Mouse (Mus musculus) limb, embryonic 15.5 days (tissue): ENCODE results near the gene Hils1. TPM values are rescaled to one million over a fixed set of nuclear protein-coding genes. Genes with fewer than 3 reads are reported as not detected.

Source experiments
- ATAC-seq: fragments of 200-750 bp; cut with Nextera tagmentation; 2 replicates; pipeline ENCODE4 v1.8.0; 2017; ENCODE audit warnings: low read depth, moderate TSS enrichment; ENCODE audit not compliant: insufficient number of reproducible peaks, low FRiP score, low TSS enrichment
- H3K27ac ChIP-seq: fragments of 300-500 bp; sonication (generic); 2 replicates; pipeline ENCODE4 v1.5.1; 2015; ENCODE audit warnings: moderate library complexity, mild to moderate bottlenecking, inconsistent platforms
- H3K27me3 ChIP-seq: fragments of 300-500 bp; sonication (generic); 2 replicates; pipeline ENCODE4 v1.6.1; 2015; ENCODE audit warnings: inconsistent platforms
- H3K36me3 ChIP-seq: fragments of 300-500 bp; sonication (generic); 2 replicates; pipeline ENCODE4 v1.6.1; 2015; ENCODE audit warnings: inconsistent platforms
- H3K4me1 ChIP-seq: fragments of 300-500 bp; sonication (generic); 2 replicates; pipeline ENCODE4 v1.6.1; 2015; ENCODE audit warnings: inconsistent platforms
- H3K4me2 ChIP-seq: fragments of 300-500 bp; sonication (generic); 2 replicates; pipeline ENCODE4 v1.6.1; 2015; ENCODE audit warnings: mild to moderate bottlenecking, inconsistent platforms
- H3K4me3 ChIP-seq: fragments of 300-500 bp; sonication (generic); 2 replicates; pipeline ENCODE4 v1.5.1; 2015; ENCODE audit warnings: mild to moderate bottlenecking, inconsistent platforms
- H3K9ac ChIP-seq: fragments of 300-500 bp; sonication (generic); 2 replicates; pipeline ENCODE4 v1.6.1; 2015; ENCODE audit warnings: inconsistent platforms
- H3K9me3 ChIP-seq: fragments of 300-500 bp; sonication (generic); 2 replicates; pipeline ENCODE4 v1.6.1; 2016; ENCODE audit warnings: inconsistent platforms
- WGBS: fragments of 180-500 bp; shearing (Covaris S2); methylation state at CpG from one replicate; pipeline ENCODE4 v1.1.7; 2015; 5-methylcytosine and 5-hydroxymethylcytosine counted together
- polyA plus RNA-seq: library from polyadenylated mRNA; unstranded; fragments of >200 nt; fragmentation: Nextera tagmentation; extraction: Ambion mirVana; gene quantifications from 2 replicates; pipeline ENCODE4 v1.2.1, GENCODE M21; 2015

Gene Hils1
- polyA plus RNA-seq, 1 experiment from 2014 or later = not detected

- Histone ChIP-seq H3K9ac (no peak within 1 kb of the TSS), H3K4me1 (peaks cover 13% of the 10 kb centered on the region), H3K4me3 (no peak within 1 kb of the TSS), H3K27ac (no peak within 1 kb of the TSS), H3K4me2 (no peak within 1 kb of the TSS), H3K36me3 (no peaks in the 10 kb centered on the region), H3K27me3 (no peaks in the 10 kb centered on the region), H3K9me3 (no peaks in the 10 kb centered on the region)
- ATAC-seq = no peak
- WGBS = 65% methylated on average over 5 of the region's 5 CpGs
Observed at GRCm38 (mm10) chr11:94976199-94976598, 8.8 kb downstream of the Hils1 start, which contains the start of gene Sgca. Gene Sgca, minus strand, starts transcription at chr11:94976327.

GRCm38 (mm10) chr11:94978178-94978915 lies 11.0 kb downstream of the Hils1 start:
- peaks cover 11% of the 10 kb centered on the region for H3K4me1 ChIP-seq
- 45% methylated on average over 9 of the region's 9 CpGs for WGBS
- no peak for ATAC-seq
- H3K4me3 ChIP-seq = peak overlapping the region; percentile 30
- H3K27ac ChIP-seq = no peak overlapping the region
- no peaks in the 10 kb centered on the region for H3K36me3 ChIP-seq
- no peaks in the 10 kb centered on the region for H3K9me3 ChIP-seq
- H3K27me3 ChIP-seq = no peaks in the 10 kb centered on the region
- no peak overlapping the region for H3K9ac ChIP-seq
- peak overlapping the region; percentile 44 for H3K4me2 ChIP-seq

GRCm38 (mm10) chr11:94978947-94979346 lies 11.6 kb downstream of the Hils1 start:
- peak overlapping the region; percentile 30 for H3K4me3 ChIP-seq
- no peak overlapping the region for H3K9ac ChIP-seq
- no peak overlapping the region for H3K27ac ChIP-seq
- no peaks in the 10 kb centered on the region for H3K36me3 ChIP-seq
- peaks cover 11% of the 10 kb centered on the region for H3K4me1 ChIP-seq
- WGBS = under 1% methylated on average over 20 of the region's 20 CpGs
- ATAC-seq = peak; percentile 86
- H3K4me2 ChIP-seq = peak overlapping the region; percentile 44
- H3K27me3 ChIP-seq = no peaks in the 10 kb centered on the region
- no peaks in the 10 kb centered on the region for H3K9me3 ChIP-seq

GRCm38 (mm10) chr11:94979462-94980179 lies 12.2 kb downstream of the Hils1 start:
- Histone ChIP-seq H3K9ac (no peak overlapping the region), H3K36me3 (no peaks in the 10 kb centered on the region), H3K27ac (no peak overlapping the region), H3K9me3 (no peaks in the 10 kb centered on the region), H3K4me1 (peaks cover 11% of the 10 kb centered on the region), H3K4me3 (peak overlapping the region; percentile 30), H3K27me3 (no peaks in the 10 kb centered on the region), H3K4me2 (no peak overlapping the region; the same call in 1 of the 2 replicates)
- 81% methylated on average over 11 of the region's 11 CpGs for WGBS
- ATAC-seq = no peak

- no peaks in the 10 kb centered on the region for H3K9me3 ChIP-seq
- 39% methylated on average over 1 of the region's 1 CpGs for WGBS
- no peaks in the 10 kb centered on the region for H3K27me3 ChIP-seq
- no peak for ATAC-seq
- H3K36me3 ChIP-seq = no peaks in the 10 kb centered on the region
- peaks cover 28% of the 10 kb centered on the region for H3K4me1 ChIP-seq
- H3K27ac ChIP-seq = no peak overlapping the region
- no peak overlapping the region for H3K4me2 ChIP-seq
- no peak overlapping the region for H3K9ac ChIP-seq
- H3K4me3 ChIP-seq = no peak overlapping the region
Observed at GRCm38 (mm10) chr11:94985140-94985539, 17.7 kb downstream of the Hils1 start.

GRCm38 (mm10) chr11:94985822-94986221 lies 18.4 kb downstream of the Hils1 start:
- ATAC-seq = no peak
- Histone ChIP-seq H3K27ac (no peak overlapping the region), H3K4me1 (peaks cover 33% of the 10 kb centered on the region), H3K36me3 (no peaks in the 10 kb centered on the region), H3K9me3 (no peaks in the 10 kb centered on the region), H3K4me2 (no peak overlapping the region), H3K9ac (no peak overlapping the region), H3K4me3 (no peak overlapping the region), H3K27me3 (no peaks in the 10 kb centered on the region)
- WGBS = 72% methylated on average over 5 of the region's 5 CpGs

- WGBS = 60% methylated on average over 2 of the region's 2 CpGs
- no peak overlapping the region for H3K9ac ChIP-seq
- no peaks in the 10 kb centered on the region for H3K27me3 ChIP-seq
- peaks cover 33% of the 10 kb centered on the region for H3K4me1 ChIP-seq
- no peak overlapping the region for H3K4me2 ChIP-seq
- H3K27ac ChIP-seq = no peak overlapping the region
- no peaks in the 10 kb centered on the region for H3K9me3 ChIP-seq
- ATAC-seq = no peak
- H3K4me3 ChIP-seq = no peak overlapping the region
- H3K36me3 ChIP-seq = no peaks in the 10 kb centered on the region
Observed at GRCm38 (mm10) chr11:94986435-94986834, 19.0 kb downstream of the Hils1 start.

GRCm38 (mm10) chr11:94987341-94987740 lies 19.9 kb downstream of the Hils1 start:
- H3K4me3 ChIP-seq = no peak overlapping the region
- H3K36me3 ChIP-seq = no peaks in the 10 kb centered on the region
- no peak overlapping the region for H3K27ac ChIP-seq
- no peaks in the 10 kb centered on the region for H3K9me3 ChIP-seq
- no peak for ATAC-seq
- 55% methylated on average over 6 of the region's 6 CpGs for WGBS
- H3K27me3 ChIP-seq = no peaks in the 10 kb centered on the region
- H3K4me1 ChIP-seq = peaks cover 40% of the 10 kb centered on the region
- no peak overlapping the region for H3K4me2 ChIP-seq
- H3K9ac ChIP-seq = no peak overlapping the region

GRCm38 (mm10) chr11:94987851-94988250 lies 20.5 kb downstream of the Hils1 start:
- Histone ChIP-seq H3K27ac (no peak overlapping the region), H3K9ac (no peak overlapping the region), H3K36me3 (no peaks in the 10 kb centered on the region), H3K4me2 (no peak overlapping the region), H3K27me3 (no peaks in the 10 kb centered on the region), H3K4me3 (no peak overlapping the region), H3K4me1 (peaks cover 46% of the 10 kb centered on the region), H3K9me3 (no peaks in the 10 kb centered on the region)
- ATAC-seq = no peak
- WGBS = 62% methylated on average over 8 of the region's 8 CpGs

- Histone ChIP-seq H3K4me2 (peak overlapping the region; percentile 93), H3K27ac (peak overlapping the region; percentile 94), H3K27me3 (no peaks in the 10 kb centered on the region), H3K36me3 (no peaks in the 10 kb centered on the region), H3K4me1 (peaks cover 57% of the 10 kb centered on the region), H3K9me3 (no peaks in the 10 kb centered on the region), H3K9ac (peak overlapping the region; percentile 28; the same call in 1 of the 2 replicates), H3K4me3 (peak overlapping the region; percentile 84)
- ATAC-seq = no peak
- WGBS = 13% methylated on average over 10 of the region's 10 CpGs
Observed at GRCm38 (mm10) chr11:94988780-94989561, 21.6 kb downstream of the Hils1 start.

GRCm38 (mm10) chr11:94989562-94990017 lies 22.2 kb downstream of the Hils1 start:
- Histone ChIP-seq H3K4me3 (peak overlapping the region; percentile 84), H3K27me3 (no peaks in the 10 kb centered on the region), H3K4me1 (peaks cover 63% of the 10 kb centered on the region), H3K36me3 (0 out of 2 replicates have a peak, but pooled peaks cover 1% of the 10 kb centered on the region), H3K9ac (peak overlapping the region; percentile 28; the same call in 1 of the 2 replicates), H3K4me2 (peak overlapping the region; percentile 93), H3K9me3 (no peaks in the 10 kb centered on the region), H3K27ac (peak overlapping the region; percentile 94)
- ATAC-seq = peak; percentile 75
- under 1% methylated on average over 12 of the region's 12 CpGs for WGBS
